Mouse (Mus musculus) MEL (cell line): Measurements from ENCODE around the gene Cdc40. TPM values are rescaled to one million over a fixed set of nuclear protein-coding genes. Genes with fewer than 3 reads are reported as not detected.

ENCODE experiments used
- DNase-seq: peaks from one replicate; pipeline ENCODE4 v3.0.0; 2011; ENCODE audit warnings: low read depth, low spot score
- H3K27ac ChIP-seq: 2 replicates; pipeline ENCODE4 v1.5.1; 2012; ENCODE audit warnings: low read depth, mild to moderate bottlenecking, control low read depth, low read length, moderate library complexity; ENCODE audit not compliant: control insufficient read depth
- H3K27me3 ChIP-seq, 2 experiments: fragments of 150-350 bp in 1 of 2; sonication (generic) in 1 of 2; 2 replicates each; pipeline ENCODE4 v1.6.1; 2012; ENCODE audit warnings: low read length in 2 of 2, mild to moderate bottlenecking in 2 of 2, improper control_type of control experiment in 1 of 2, moderate library complexity in 1 of 2; ENCODE audit not compliant: insufficient read depth in 2 of 2, control insufficient read depth in 1 of 2
- H3K36me3 ChIP-seq, 2 experiments: 2 replicates each; pipeline ENCODE4 v1.6.1; 2012 to 2014; ENCODE audit warnings: low read length in 2 of 2, improper control_type of control experiment in 1 of 2, inconsistent platforms in 1 of 2, mild to moderate bottlenecking in 1 of 2; ENCODE audit not compliant: insufficient read depth in 2 of 2, control insufficient read depth in 1 of 2
- H3K4me1 ChIP-seq, 2 experiments: fragments of 150-350 bp in 1 of 2; sonication (generic) in 1 of 2; 2 replicates each; pipeline ENCODE4 v1.6.1; 2012; ENCODE audit warnings: low read length in 2 of 2, improper control_type of control experiment in 1 of 2, mild to moderate bottlenecking in 1 of 2; ENCODE audit not compliant: insufficient read depth in 2 of 2, control insufficient read depth in 1 of 2
- H3K4me3 ChIP-seq, 2 experiments: fragments of 150-350 bp in 1 of 2; sonication (generic) in 1 of 2; 2 replicates each; pipeline ENCODE4 v1.5.1; 2012; ENCODE audit warnings: low read depth in 2 of 2, low read length in 2 of 2, mild to moderate bottlenecking in 2 of 2, moderate library complexity in 2 of 2, control low read depth in 1 of 2, improper control_type of control experiment in 1 of 2; ENCODE audit not compliant: control insufficient read depth in 1 of 2, insufficient read depth in 1 of 2
- H3K79me2 ChIP-seq: 2 replicates; pipeline ENCODE4 v1.6.1; 2012; ENCODE audit warnings: mild to moderate bottlenecking, low read length, moderate library complexity; ENCODE audit not compliant: control insufficient read depth, poor library complexity, insufficient read depth
- H3K9ac ChIP-seq: 2 replicates; pipeline ENCODE4 v1.6.1; 2012; ENCODE audit warnings: low read depth, mild to moderate bottlenecking, control low read depth, low read length, moderate library complexity; ENCODE audit not compliant: control insufficient read depth, poor library complexity, severe bottlenecking
- H3K9me3 ChIP-seq: fragments of 150-350 bp; sonication (generic); replicated peaks from 2 replicates; pipeline ENCODE4 v1.6.1; 2012; ENCODE audit warnings: mild to moderate bottlenecking, low read length, improper control_type of control experiment, moderate library complexity; ENCODE audit not compliant: insufficient read depth
- BHLHE40 ChIP-seq: IDR thresholded peaks from 2 replicates; pipeline ENCODE4 v1.6.1; 2012; ENCODE audit warnings: low read depth, mild to moderate bottlenecking, inconsistent platforms, low read length, improper control_type of control experiment, borderline replicate concordance
- CTCF ChIP-seq, 3 experiments: IDR thresholded peaks in 2 of 3; conservative IDR thresholded peaks in 1 of 3; 2 replicates each; pipeline ENCODE4 v1.5.1; 2011 to 2012; ENCODE audit warnings: low read length in 3 of 3, low read depth in 2 of 3, mild to moderate bottlenecking in 2 of 3, improper control_type of control experiment in 1 of 3, inconsistent platforms in 1 of 3, mixed read lengths in 1 of 3, moderate library complexity in 1 of 3; ENCODE audit not compliant: control insufficient read depth in 1 of 3, insufficient read depth in 1 of 3, poor library complexity in 1 of 3, severe bottlenecking in 1 of 3
- GABPA ChIP-seq: IDR thresholded peaks from 2 replicates; pipeline ENCODE4 v1.6.1; 2012; ENCODE audit warnings: low read depth, mild to moderate bottlenecking, inconsistent platforms, low read length, improper control_type of control experiment, moderate library complexity
- GATA1 ChIP-seq: IDR thresholded peaks from 2 replicates; pipeline ENCODE4 v1.6.1; 2011; ENCODE audit warnings: low read depth, low read length, improper control_type of control experiment
- MAZ ChIP-seq: IDR thresholded peaks from 2 replicates; pipeline ENCODE4 v1.6.1; 2012; ENCODE audit warnings: low read depth, mild to moderate bottlenecking, inconsistent platforms, low read length, improper control_type of control experiment
- MEF2A ChIP-seq: IDR thresholded peaks from 2 replicates; pipeline ENCODE4 v1.6.1; 2014; ENCODE audit warnings: low read depth, mild to moderate bottlenecking, inconsistent platforms, low read length, improper control_type of control experiment; ENCODE audit not compliant: poor library complexity, insufficient replicate concordance, severe bottlenecking; ENCODE audit errors: extremely low read depth
- NELFE ChIP-seq: IDR thresholded peaks from 2 replicates; pipeline ENCODE4 v1.6.1; 2011; ENCODE audit warnings: low read depth, low read length, improper control_type of control experiment
- NRF1 ChIP-seq: IDR thresholded peaks from 2 replicates; pipeline ENCODE4 v1.6.1; 2014; ENCODE audit warnings: low read depth, mild to moderate bottlenecking, inconsistent platforms, low read length, improper control_type of control experiment, moderate library complexity; ENCODE audit not compliant: poor library complexity, insufficient read depth, severe bottlenecking
- POLR2AphosphoS2 ChIP-seq: IDR thresholded peaks from 2 replicates; pipeline ENCODE4 v1.6.1; 2011; ENCODE audit warnings: low read length, improper control_type of control experiment
- SIN3A ChIP-seq: IDR thresholded peaks from 2 replicates; pipeline ENCODE4 v1.6.1; 2012; ENCODE audit warnings: low read length, improper control_type of control experiment, inconsistent platforms
- TCF12 ChIP-seq: IDR thresholded peaks from 2 replicates; pipeline ENCODE4 v1.6.1; 2014; ENCODE audit warnings: low read depth, mild to moderate bottlenecking, inconsistent platforms, low read length, improper control_type of control experiment, moderate library complexity
- UBTF ChIP-seq: IDR thresholded peaks from 2 replicates; pipeline ENCODE4 v1.6.1; 2012; ENCODE audit warnings: low read depth, mild to moderate bottlenecking, inconsistent platforms, low read length, improper control_type of control experiment, moderate library complexity, borderline replicate concordance; ENCODE audit not compliant: insufficient read depth
- USF1 ChIP-seq: IDR thresholded peaks from 2 replicates; pipeline ENCODE4 v1.6.1; 2014; ENCODE audit warnings: low read depth, mild to moderate bottlenecking, inconsistent platforms, low read length, improper control_type of control experiment, moderate library complexity
- ZKSCAN1 ChIP-seq: IDR thresholded peaks from 2 replicates; pipeline ENCODE4 v1.6.1; 2012; ENCODE audit warnings: low read depth, mild to moderate bottlenecking, inconsistent platforms, low read length, improper control_type of control experiment, moderate library complexity
- ZMIZ1 ChIP-seq: IDR thresholded peaks from 2 replicates; pipeline ENCODE4 v1.6.1; 2012; ENCODE audit warnings: low read depth, mild to moderate bottlenecking, inconsistent platforms, low read length, improper control_type of control experiment, moderate library complexity
- ZNF384 ChIP-seq: IDR thresholded peaks from 2 replicates; pipeline ENCODE4 v1.6.1; 2012; ENCODE audit warnings: low read depth, mild to moderate bottlenecking, inconsistent platforms, low read length, improper control_type of control experiment
- polyA plus RNA-seq, 2 experiments: library from polyadenylated mRNA; stranded (reverse) in 1 of 2; unstranded in 1 of 2; fragments of >175 nt in 1 of 2; fragments of >200 nt in 1 of 2; gene quantifications; 2 replicates each; pipeline versions ENCODE4 v1.2.1 to v1.2.4; 2012; ENCODE audit warnings: low replicate concordance in 2 of 2, low read depth in 1 of 2; ENCODE audit not compliant: insufficient read length in 2 of 2, insufficient read depth in 1 of 2, missing spikeins in 1 of 2
- total RNA-seq: library from RNA; depleted of rRNA; stranded (reverse); fragments of 300-350 nt; gene quantifications from 2 replicates; pipeline ENCODE4 v1.2.3, GENCODE M21; 2012; rRNA removed

Cdc40 gene
- total and polyA plus RNA-seq, 3 experiments, result 11.9 to 68.5 (median 35.5) TPM

- Histone ChIP-seq H3K9me3 (no peaks in the 10 kb centered on the region), H3K27ac (no peak overlapping the region), H3K9ac (no peak overlapping the region), H3K36me3 (peaks cover 0 to 2% of the 10 kb centered on the region in 2 experiments; a peak in 1 of 4 replicates), H3K79me2 (no peaks in the 10 kb centered on the region), H3K27me3 (peaks cover 0 to 1% of the 10 kb centered on the region in 2 experiments; a peak in 2 of 4 replicates), H3K4me1 (peaks cover 3 to 5% of the 10 kb centered on the region in 2 experiments; a peak in 2 of 4 replicates), H3K4me3 (no peak overlapping the region)
- TF ChIP-seq ZNF384 (no peak), ZKSCAN1 (no peak), POLR2AphosphoS2 (no peak), MEF2A (no peak), GATA1 (no peak), BHLHE40 (no peak), CTCF (IDR thresholded peaks at IDR 0.05 in 2 of 3, conservative IDR thresholded peaks at IDR 0.05 in 1 of 3; ENCODE audit: control insufficient read depth in 1 of 3, insufficient read depth in 1 of 3, low read depth in 2 of 3, low read length in 3 of 3, poor library complexity in 1 of 3, severe bottlenecking in 1 of 3) (no peak), NRF1 (no peak), USF1 (no peak), ZMIZ1 (no peak), NELFE (no peak), TCF12 (no peak), MAZ (no peak), UBTF (no peak)
- DNase-seq, result peak; percentile 18
These were observed 91.0 kb downstream of the Cdc40 start for GRCm38 (mm10) chr10:40792115-40792514.

DNA sequence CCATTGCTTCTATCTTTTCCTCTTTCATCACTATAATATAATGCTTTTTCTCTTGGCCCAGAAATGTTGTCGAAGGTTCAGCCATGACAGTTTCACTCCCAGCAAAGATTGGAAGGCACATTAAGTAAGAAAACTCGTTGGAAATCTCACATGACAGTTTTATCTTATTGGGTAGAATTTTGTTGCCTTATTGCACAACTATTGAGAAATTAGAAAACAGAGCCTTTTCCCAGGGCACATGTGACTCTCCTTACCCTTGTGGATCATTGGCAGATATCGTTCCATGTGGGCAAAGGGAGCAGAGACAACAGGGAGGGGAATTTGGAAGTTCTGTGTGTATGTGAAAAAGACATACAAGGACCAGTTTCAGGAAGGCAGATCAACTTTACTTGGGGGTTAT, 92.7 kb downstream of the Cdc40 start:
- Histone ChIP-seq H3K9ac (no peak overlapping the region), H3K36me3 (peaks cover 0 to 2% of the 10 kb centered on the region in 2 experiments; a peak in 1 of 4 replicates), H3K4me3 (no peak overlapping the region)
- TF ChIP-seq SIN3A, result no peak
- no peak for TF ChIP-seq NRF1
- TF ChIP-seq NELFE, result no peak
- no peak for TF ChIP-seq GABPA
- TF ChIP-seq, all 39 proteins: peak for 0
- DNase-seq, result no peak
- H3K27ac ChIP-seq, result no peak overlapping the region
- peaks cover 3 to 5% of the 10 kb centered on the region in 2 experiments; a peak in 2 of 4 replicates for H3K4me1 ChIP-seq
- H3K27me3 ChIP-seq, result peaks cover 0 to under 1% of the 10 kb centered on the region in 2 experiments; a peak in 2 of 4 replicates
- no peaks in the 10 kb centered on the region for H3K79me2 ChIP-seq
- no peaks in the 10 kb centered on the region for H3K9me3 ChIP-seq

Other genes with a start within 250 kb of the Cdc40 start
- not detected in 2 replicates for gene Mettl24, start 200.0 kb downstream of the Cdc40 start, total RNA-seq
- not detected for gene Mettl24, start 200.0 kb downstream of the Cdc40 start, polyA plus RNA-seq
- 1.6 and 2.0 TPM in 2 replicates for gene Wasf1, start 164 bp upstream of the Cdc40 start, total RNA-seq
- gene Wasf1, start 164 bp upstream of the Cdc40 start, polyA plus RNA-seq, result 10 to 100 TPM in 1 of 2 experiments, not detected in 1; 14.4 TPM
- gene Gpr6, start 189.0 kb upstream of the Cdc40 start, total RNA-seq, result not detected in 2 replicates
- not detected for gene Gpr6, start 189.0 kb upstream of the Cdc40 start, polyA plus RNA-seq